Mouse (Mus musculus): ENCODE measurements around the gene Trpm7. TPM values are rescaled to one million over a fixed set of nuclear protein-coding genes. Genes with fewer than 3 reads are reported as not detected.
"Not testable (repeated sequence)": the region's sequence is repeated elsewhere in the genome, so short reads cannot be mapped to it uniquely, and the experiment has no call there.

Gene Trpm7
- total RNA-seq (2022) = 10 to 100 TPM; 34.5 to 41.1 (median 37.3) TPM

DNA sequence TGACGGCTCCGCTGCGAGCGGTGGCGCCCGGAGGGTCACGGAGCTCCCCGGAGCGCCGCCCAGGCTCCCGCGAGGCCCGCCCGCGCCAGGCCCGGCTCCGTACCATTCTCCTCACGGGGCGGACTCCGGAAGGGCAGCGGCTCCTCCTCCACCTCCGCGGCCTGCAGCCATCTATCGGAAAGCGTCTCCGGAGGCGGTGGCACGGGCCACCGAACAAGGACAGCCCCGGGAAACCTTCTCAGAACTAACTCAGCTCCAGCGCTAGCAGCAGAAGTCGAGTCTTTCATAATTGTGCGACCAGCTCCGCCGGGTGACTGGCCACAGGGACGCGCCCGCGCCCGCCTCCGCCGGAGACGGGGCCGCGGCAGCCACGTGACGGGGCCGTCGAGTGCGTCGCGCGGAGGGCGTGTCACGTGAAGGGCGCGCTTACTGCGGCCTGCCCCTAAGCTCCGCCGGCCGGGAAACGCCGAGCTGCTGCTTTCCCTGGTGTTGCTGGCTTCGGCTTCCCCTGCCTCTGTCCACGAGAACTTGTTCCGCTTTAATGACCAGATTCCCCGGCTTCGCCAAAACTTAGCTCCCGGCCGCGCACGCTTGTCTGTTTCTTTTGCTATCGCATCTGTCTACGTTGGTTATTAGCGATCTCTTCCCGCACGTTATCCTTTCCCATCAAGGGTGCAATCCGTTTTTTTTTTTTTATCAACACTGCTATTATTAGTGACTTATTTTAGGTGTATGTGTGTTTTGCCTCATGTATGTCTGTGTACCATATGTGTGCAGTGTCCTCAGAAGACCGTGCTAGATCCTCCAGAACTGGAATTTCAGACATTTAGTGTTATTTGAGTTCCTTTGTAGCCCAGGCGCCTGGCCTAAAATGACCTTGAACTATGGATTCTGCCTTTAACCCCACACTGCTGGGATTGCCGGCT is at the start of gene Trpm7:
Gene Trpm7, minus strand, starts transcription at position 360 of the 926 bp plus-strand sequence.
- peak; percentile 82 to 90 for DNase-seq (ENCODE audit: low spot score in 2 of 2)

DNA sequence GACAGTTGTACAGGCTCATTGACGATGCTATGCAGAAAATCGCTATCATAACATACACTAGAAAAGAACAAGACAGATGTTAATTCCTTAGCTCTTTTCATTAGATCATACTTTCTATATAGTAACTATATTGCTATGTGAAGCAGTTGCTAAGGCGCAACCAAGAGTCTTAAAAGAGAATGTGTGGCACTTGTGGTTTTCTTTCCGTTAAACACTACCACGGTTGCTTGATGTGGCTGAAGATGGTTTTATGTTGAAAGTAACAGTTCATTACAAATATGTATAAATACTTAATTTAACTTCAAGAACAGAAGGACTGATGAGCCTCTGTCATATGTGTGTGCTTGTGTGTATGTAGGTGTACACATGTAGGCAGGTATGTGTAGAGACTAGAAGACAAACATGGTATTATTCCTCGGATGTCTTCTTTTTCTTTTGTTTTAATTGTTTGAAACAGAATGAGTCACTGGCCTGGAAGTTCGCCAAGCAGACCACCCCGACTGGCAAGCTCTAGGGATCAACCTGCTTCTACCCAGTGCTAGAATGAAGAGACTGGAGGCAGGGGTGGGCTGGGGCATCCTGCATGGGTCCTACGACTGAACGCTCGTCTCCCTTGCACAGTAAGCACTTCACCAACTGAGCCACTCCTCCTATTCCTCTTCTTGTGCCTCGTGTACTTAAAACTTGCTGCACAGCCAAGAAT is 44.5 kb upstream of the Trpm7 start:
- DNase-seq (ENCODE audit: low spot score in 2 of 2) = no peak

DNA sequence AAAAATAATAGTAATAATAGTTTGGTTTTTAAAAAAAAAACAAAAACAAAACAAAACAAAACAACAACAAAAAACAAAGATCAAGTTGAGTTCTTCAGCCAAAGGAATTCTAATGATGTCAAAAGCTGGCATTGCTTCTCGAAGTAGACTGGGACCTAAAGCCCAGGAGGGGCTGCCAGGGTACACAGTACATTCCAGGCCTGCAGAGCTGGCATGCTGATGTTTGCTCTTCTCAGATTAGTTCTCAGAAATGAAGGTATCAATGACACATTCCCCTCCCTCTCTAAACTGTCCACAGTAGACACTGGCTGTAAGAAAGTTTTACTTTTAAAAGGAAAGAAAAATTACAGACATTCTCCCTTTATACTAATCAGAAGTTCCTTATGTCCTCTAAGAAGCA is 40.2 kb upstream of the Trpm7 start:
- no peak for DNase-seq (ENCODE audit: low spot score in 2 of 2)

DNA sequence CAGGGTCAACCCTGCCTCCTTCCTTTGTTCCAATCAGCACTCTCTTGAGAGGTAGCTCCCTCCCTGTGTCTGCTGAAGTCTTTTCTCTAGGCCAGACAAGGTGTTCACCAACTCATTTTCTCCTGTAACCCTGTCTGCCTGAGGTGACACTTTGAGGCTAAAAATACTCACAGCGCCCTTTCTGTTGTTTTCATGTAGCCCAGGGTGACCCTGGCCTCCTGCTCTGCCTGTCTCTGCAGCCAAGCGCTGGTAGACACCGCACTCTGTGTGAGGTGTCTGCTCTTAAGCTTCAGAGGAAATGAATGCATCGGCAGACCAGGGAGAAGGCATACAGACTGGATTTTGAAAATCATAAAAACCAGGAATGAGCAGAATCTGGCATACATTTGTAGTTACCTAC is 38.1 kb upstream of the Trpm7 start:
- no peak for DNase-seq (ENCODE audit: low spot score in 2 of 2)

DNA sequence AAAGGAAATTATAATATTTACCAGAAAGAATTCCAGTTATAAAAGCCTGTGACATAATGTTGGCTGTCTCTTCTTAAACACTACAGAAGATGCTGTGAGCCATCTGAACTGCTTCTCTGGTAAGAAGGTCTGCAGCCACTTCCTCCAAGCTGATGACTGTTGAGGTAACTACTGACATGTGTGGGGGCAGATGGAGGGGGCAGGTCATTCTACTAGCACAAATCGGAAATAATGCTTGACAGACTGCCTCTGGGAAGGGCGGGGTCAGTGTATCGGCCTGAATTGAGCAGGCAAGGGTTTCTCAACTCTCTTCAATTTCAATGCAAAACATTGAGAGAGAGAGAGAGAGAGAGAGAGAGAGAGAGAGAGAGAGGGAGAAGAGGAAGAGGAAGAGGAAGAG is 28.1 kb upstream of the Trpm7 start:
- no peak for DNase-seq (ENCODE audit: low spot score in 2 of 2)

DNA sequence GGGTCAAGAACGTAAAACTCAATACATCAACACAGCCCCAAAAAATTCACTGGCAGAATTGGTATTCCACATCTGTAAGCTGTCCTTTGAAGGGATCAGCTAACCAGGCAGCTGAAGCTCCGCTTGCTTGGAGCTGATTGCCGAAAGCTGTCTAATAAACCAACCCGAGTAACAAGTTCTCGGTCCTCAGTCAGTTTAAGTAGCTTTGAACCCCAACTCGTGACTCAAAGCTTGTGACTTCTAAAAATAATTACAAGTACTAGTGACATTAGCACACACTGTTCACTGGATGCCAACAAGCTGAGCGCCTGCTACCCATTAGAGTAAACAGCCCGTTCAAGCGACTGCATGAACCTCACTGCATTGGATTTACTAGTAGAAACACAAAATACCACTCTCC is 21.5 kb upstream of the Trpm7 start:
- DNase-seq (ENCODE audit: low spot score in 2 of 2) = no peak

DNA sequence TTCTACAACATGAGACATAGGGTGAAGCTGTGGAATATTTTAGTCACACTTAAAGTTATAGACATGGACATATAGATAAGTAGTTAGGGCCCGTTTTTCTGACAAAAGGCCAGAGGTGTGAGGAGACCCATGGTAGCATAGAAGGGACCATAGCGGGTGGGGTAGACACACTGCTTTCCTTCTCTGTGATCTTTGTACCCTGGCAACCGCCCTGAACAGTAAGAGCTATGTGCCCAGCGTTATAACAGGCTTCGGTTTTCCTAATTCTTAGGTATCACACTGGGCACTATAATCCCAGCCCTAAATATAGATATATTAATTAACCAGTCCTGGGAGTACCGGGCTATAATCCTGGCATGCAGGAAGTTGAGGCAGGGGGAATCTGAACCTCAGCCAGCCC is 20.9 kb upstream of the Trpm7 start:
- DNase-seq (ENCODE audit: low spot score in 2 of 2) = no peak

DNA sequence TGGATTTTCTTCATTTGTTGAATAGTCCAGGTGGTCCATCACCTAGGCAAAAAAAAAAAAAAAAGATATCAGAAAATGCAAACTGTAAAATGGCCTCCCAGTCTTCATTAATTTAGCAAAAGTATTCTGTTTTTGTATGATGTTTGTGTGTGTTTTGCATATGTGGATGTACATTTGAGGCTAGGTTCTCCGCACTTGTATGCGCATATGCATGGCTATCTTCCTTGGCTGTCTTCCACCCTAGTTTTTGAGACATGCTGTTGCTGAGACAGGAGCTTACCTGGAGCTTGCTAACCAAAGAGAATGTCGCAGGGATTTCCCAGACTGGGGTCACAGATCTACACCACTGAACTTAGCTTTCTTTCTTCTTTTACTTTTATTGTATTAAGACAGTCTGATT is 18.2 kb upstream of the Trpm7 start:
- DNase-seq (ENCODE audit: low spot score in 2 of 2) = no peak

DNA sequence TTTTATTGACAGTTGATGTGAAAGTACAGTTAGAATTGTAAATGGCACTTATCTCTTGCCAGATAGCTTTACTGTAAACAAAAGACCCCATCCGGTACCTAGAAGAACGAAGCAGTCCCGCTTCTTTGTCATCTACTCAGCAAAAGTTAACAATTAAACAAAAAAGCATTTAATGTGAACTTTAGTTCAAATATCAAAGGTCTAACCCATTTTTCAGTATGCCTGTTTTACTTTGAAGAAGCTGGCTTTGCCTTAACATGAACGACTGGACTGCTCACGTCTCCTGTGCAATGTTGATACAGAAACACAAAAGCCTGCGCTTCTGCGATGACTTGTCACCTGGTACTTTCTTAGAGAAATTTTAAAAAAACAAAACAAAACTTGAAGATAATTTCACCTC is 16.3 kb upstream of the Trpm7 start:
- no peak for DNase-seq (ENCODE audit: low spot score in 2 of 2)

DNA sequence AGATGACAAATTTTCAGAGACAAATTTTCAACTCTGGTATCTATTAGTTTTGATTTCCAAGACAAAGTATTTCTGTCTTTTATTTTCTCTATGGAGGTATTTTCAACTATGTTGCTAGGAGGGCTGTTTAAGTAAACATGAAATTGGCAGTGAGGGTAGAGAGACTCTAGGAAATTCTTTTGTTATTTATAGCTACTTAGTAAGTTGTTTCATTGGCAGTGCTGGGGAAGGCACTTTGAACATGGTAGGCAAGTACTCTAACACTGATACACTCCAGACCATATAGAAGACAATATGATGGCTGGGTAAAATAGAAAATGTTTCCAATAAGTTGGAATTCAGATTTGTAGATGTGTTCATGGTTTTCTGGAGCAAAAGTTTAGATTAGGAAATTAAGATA is 15.7 kb upstream of the Trpm7 start:
- no peak for DNase-seq (ENCODE audit: low spot score in 2 of 2)

DNA sequence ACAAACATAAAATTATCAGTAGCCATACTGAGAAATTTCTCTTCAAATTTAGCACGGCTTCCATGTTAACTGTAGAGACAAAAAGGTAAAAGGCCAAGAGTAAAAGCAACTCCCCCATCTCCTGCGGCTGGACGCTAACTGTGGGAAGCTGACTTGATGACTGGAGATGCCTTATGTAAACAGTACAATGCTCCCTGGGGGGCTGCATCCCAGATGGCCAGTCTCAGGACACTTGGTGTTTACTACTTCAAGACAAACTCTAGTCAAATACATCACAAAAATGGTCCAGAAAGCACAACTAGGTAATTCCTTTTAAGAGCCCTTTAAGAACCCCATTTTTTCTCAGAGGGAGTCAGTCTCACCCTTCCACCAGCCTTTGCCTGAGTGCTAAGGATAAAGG is 11.1 kb upstream of the Trpm7 start:
- no peak for DNase-seq (ENCODE audit: low spot score in 2 of 2)

DNA sequence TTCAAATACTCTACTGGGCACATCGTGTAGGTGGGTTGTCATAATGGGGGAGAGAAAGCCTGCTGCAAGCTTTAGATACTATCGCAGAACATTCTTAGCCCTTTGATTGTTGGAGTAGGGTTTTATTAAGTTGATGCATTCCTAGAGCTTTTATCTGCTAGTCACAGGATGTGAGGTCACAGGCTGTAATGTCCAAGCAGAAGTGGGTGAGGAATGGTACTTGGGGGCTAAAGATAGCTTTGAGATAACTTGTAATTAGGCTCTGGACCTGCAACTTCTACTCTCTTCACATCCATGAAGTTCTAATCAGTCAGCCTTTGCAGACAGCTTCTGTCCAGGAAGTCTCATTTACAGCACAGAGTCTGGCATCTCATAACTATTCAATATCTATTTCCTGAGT is 9.8 kb upstream of the Trpm7 start:
- DNase-seq (ENCODE audit: low spot score in 2 of 2) = no peak

DNA sequence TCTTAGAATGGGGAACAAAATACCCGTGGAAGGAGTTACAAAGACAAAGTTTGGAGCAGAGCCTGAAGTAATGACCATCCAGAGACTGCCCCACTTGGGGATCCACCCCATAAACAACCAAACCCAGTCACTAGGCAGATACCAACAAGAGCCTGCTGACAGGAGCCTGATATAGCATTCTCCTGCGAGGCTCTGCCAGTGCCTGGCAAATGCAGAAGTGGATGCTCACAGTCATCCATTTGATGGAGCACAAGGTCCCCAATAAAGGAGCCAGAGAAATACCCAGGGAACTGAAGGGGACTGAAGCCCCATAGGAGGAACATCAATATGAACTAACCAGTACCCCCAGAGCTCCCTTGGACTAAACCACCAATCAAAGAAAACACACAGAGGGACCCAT is 6.7 kb upstream of the Trpm7 start:
- not testable (repeated sequence) for DNase-seq (ENCODE audit: low spot score in 2 of 2)

DNA sequence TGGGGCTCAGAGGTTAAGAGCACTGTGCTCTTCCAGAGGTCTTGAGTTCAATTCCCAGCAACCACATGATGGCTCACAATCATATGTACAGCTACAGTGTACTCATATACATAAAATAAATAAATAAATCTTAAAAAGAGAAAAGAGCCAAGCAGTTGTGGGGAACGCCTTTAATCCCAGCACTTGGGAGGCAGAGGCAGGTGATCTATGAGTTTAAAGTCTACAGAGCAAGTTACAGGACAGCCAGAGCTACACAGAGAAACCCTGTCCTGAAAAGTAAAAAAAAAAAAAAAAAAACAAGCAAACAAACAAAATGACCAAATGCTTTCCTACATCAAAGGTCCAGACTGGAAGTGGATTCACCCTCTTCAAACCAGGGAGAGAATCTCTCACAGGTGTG is 2.0 kb upstream of the Trpm7 start:
- no peak for DNase-seq (ENCODE audit: low spot score in 2 of 2)

DNA sequence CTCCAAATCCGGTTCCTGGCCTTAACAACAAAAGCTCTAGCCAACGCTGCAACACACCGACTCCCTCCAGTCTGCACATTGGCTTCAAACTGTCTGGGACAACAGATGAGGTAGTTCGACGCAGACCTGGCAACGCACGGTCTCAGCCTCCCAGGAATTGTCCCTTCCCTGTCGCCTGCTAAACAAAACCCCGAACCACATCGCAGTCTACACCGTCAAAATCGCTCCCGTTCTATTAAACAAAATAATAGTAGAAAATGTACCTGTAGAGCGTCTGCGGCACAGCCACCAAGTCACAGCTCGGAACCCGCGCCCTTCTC is 554 bp downstream of the Trpm7 start:
- DNase-seq (ENCODE audit: low spot score in 2 of 2) = peak; percentile 12 to 15

DNA sequence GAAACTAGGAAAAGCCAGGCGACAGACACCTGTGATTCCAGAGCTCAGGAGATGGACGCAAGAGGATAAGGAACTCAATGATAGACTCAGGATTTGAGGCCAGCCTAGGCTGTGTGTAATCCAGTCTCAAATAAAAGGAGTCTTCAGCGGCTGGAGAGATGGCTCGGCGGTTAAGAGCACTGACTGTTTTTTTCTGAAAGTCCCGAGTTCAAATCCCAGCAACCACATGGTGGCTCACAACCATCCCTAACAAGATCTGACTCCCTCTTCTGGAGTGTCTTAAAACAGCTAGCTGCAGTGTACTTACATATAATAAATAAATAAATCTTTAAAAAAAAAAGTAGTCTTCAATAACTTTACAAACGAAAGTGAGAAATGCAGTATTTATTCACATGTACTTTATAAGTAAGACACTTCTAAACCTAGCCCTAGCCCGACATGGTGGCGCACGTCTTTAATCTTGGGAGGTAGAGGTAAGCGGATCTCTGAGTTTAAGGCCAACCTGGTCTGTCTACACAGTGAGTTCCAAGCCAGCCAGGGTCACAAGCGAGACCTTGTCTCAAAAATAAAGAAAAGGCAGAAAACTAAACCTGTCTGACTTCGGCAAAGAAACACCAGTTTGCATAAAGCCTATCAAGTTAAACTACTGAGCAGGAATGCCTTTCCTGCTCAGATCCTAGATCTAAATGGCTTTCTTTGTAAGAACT is 1.1 kb downstream of the Trpm7 start:
- DNase-seq (ENCODE audit: low spot score in 2 of 2) = no peak

DNA sequence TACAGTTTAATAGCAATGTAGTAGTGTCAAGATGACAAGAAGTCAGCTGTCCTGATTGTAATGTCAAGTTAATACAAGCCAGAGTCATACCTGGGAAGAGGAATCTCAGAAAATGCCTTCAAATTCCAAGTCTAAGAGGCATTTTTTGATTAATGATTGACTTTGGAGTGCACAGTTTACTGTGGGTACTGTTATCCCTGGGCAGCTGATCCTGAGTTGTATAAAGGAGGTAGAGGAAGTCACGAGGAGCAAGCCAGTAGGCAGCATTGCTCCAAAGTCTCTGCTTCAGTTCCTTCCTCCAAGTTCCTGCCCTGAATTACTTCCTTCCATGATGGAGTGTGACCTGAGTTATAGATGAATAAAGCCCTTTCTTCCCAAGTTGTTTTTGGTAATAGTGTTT is 9.7 kb downstream of the Trpm7 start:
- DNase-seq (ENCODE audit: low spot score in 2 of 2) = no peak

DNA sequence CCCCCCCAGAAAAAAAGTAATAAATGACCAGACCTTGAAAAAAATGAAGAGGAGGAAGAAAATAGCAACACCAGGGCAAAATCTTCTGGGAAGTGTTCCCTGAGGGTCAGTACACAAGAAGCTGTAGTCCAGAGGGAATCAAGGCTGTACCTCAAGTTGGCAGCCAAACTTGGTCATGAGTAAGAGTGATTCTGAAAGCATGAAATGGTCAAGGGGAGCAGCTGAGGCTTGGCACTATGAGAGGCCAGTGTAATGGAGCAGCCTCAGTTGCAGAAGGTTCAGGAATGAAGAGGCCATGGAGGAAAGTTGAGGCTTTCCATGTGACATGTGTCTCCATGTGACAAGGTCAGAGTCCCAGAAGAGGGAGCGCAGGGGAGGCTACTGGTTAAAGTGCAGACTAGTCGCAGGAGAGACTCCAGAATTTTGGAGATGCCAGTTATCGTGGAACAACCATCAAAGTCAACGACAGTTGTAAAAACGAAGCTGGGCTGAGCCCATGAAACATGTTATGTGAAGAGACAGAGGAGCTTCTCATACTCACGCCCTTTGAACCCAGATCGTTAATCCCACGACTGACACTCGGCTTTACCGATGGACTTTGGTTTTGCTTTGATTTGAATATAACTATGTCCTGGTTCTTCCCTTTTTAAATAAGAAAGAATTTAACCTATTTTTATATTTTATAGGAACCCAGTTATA is 10.4 kb downstream of the Trpm7 start:
- DNase-seq (ENCODE audit: low spot score in 2 of 2) = no peak

DNA sequence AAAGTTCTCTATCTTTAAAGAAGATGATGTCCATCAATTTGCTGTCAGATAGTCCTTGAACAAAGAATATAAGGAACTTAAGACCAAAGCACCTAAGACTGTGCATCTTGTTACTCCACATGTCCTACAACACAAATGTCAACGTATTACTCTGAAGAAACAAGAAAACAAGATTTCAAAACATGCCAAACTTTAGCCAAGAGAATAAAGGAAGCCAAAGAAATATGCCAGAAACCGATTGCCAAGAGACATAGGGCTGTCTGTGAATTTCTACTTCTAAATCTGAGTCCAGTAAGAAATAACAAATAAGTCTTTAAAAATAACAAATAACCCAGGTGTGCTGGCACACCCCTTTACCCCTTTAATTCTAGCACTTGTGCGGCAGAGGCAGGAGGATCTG is 11.0 kb downstream of the Trpm7 start:
- DNase-seq (ENCODE audit: low spot score in 2 of 2) = no peak

DNA sequence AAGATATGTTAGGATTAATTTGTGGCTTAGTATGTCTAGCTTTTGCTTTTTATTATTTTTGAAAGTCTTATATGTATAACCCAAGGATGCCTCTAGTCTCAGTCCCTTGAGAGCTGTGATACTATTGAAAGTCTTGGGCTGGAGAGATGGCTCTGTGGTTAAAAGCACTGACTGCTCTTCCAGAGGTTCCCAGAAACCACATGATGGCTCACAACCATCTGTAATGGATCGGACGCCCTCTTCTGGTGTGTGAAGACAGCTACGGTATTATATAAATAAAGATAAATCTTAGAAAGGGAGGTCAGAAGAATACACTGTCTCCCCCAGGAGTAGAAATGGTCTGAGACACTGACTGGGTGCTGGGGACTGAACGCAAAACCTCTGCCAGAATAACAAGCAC is 31.3 kb downstream of the Trpm7 start:
- no peak for DNase-seq (ENCODE audit: low spot score in 2 of 2)

DNA sequence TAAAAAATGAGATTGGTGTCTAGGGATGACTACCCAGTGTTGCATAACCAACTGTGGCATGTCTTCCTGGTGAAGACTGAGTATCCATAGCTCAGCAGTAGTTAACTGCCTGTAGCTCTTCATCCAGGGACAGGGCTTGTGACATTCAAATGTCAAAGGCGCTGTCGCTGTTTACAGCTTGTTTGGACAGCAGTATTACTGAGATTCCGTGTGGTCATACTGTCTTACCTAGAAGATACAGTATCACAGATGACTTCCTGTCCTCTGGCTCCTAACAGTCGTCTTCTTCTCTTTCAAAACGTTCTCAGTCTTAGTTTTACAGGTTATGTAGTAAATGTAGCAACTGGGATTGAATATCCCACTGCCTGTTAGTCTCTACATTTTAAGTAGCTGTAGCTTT is 37.2 kb downstream of the Trpm7 start:
- DNase-seq (ENCODE audit: low spot score in 2 of 2) = no peak

DNA sequence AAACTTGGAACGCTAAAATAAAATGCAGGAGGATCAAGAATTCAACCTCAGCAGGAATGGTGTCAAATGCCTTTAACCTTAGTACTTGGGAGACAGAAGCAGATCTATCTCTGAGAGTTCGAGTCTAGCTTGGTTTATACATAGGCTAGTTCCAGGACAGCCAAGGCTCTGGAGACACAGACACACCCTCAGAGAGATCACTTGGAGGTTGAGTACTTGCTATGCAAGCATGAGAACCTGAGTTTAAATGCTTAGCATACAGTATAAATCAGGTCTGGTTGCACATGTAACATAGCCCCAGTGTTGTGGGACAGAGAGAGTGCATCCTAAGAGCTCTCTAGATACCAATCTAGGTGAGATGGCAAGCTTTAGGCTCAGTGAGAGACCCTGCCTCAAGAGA is 58.6 kb downstream of the Trpm7 start:
- DNase-seq (ENCODE audit: low spot score in 2 of 2) = no peak
